8 mouse cellular contexts compared by ENCODE assay signal in genomic region chr3:106684830-106685229, GRCm38 (mm10). TPM values are rescaled to one million over a fixed set of nuclear protein-coding genes. Genes with fewer than 3 reads are reported as not detected.
DNase-seq lines count a peak whose midpoint lies in the region; ATAC-seq and TF ChIP-seq lines count a peak whose summit lies in the region.

Lrif1 (plus strand) TSS chr3:106684987.

- H3K27ac ChIP-seq in ES-Bruce4 (ENCODE audit: insufficient read depth, low read length): no peak within 1 kb of the TSS
- H3K27ac ChIP-seq in forebrain, embryonic 14.5 days (ENCODE audit: low read depth, low read length): peak within 1 kb of the TSS; percentile 88
- H3K27ac ChIP-seq in liver, postnatal 0 days (ENCODE audit: low read depth): no peak within 1 kb of the TSS
- H3K27ac ChIP-seq in neural tube, embryonic 13.5 days (replicated peaks): peak within 1 kb of the TSS; percentile 77

- peak; percentile 82 for DNase-seq in cerebellum, adult 11-12 months
- DNase-seq in forebrain, embryonic 14.5 days (ENCODE audit: low spot score): peak; percentile 96
- DNase-seq in heart, postnatal 25 days (ENCODE audit: low spot score): peak; percentile 14
- DNase-seq in layer of hippocampus, adult 11-12 months (ENCODE audit: low spot score): peak; percentile 82
- DNase-seq in liver, postnatal 0 days: peak; percentile 64
- peak; percentile 70 for DNase-seq in testis, postnatal 10 days (ENCODE audit: low spot score)

- H3K36me3 ChIP-seq in ES-Bruce4 (ENCODE audit: control insufficient read depth, insufficient read depth, low read length, poor library complexity, severe bottlenecking): no peaks in the 10 kb centered on the region
- no peaks in the 10 kb centered on the region for H3K36me3 ChIP-seq in forebrain, embryonic 14.5 days (ENCODE audit: control insufficient read depth, insufficient read depth, low read length)
- H3K36me3 ChIP-seq in liver, postnatal 0 days (replicated peaks; ENCODE audit: insufficient read depth, low read length): no peaks in the 10 kb centered on the region
- no peaks in the 10 kb centered on the region for H3K36me3 ChIP-seq in neural tube, embryonic 13.5 days

- peak; percentile 99 for ATAC-seq in forebrain, embryonic 14.5 days
- ATAC-seq in liver, postnatal 0 days: peak; percentile 87
- ATAC-seq in neural tube, embryonic 13.5 days (ENCODE audit: low read depth): peak; percentile 98

- no peaks in the 10 kb centered on the region for H3K27me3 ChIP-seq in ES-Bruce4 (ENCODE audit: control insufficient read depth, insufficient read depth, low read length, poor library complexity, severe bottlenecking)
- H3K27me3 ChIP-seq in forebrain, embryonic 14.5 days (replicated peaks; ENCODE audit: control insufficient read depth, insufficient read depth, low read length): no peaks in the 10 kb centered on the region
- no peaks in the 10 kb centered on the region for H3K27me3 ChIP-seq in liver, postnatal 0 days (ENCODE audit: insufficient read depth, low read length)
- no peaks in the 10 kb centered on the region for H3K27me3 ChIP-seq in neural tube, embryonic 13.5 days

- intact Hi-C loops in heart, postnatal 25 days (cut with DNase I): no loop called here

- no peaks in the 10 kb centered on the region for H3K9me3 ChIP-seq in ES-Bruce4 (replicated peaks; ENCODE audit: control insufficient read depth, insufficient read depth, low read length, poor library complexity, severe bottlenecking)
- H3K9me3 ChIP-seq in forebrain, embryonic 14.5 days (replicated peaks; ENCODE audit: control insufficient read depth, low read length): 0 out of 2 replicates have a peak, but pooled peaks cover under 1% of the 10 kb centered on the region
- no peaks in the 10 kb centered on the region for H3K9me3 ChIP-seq in liver, postnatal 0 days (ENCODE audit: low read length)
- H3K9me3 ChIP-seq in neural tube, embryonic 13.5 days: peaks cover 2% of the 10 kb centered on the region; the same call in 1 of the 2 replicates

- no peak for TF ChIP-seq POLR2A in ES-Bruce4 (IDR thresholded peaks at IDR 0.05; ENCODE audit: insufficient read depth, low read length)

- no peak for TF ChIP-seq CTCF in ES-Bruce4 (IDR thresholded peaks at IDR 0.05; ENCODE audit: low read depth, low read length)
- no peak for TF ChIP-seq CTCF in liver, postnatal 0 days (IDR thresholded peaks at IDR 0.05; ENCODE audit: low read depth)

- TF ChIP-seq EP300 in ES-Bruce4 (IDR thresholded peaks at IDR 0.05; ENCODE audit: insufficient read depth, low read depth, low read length): no peak
- TF ChIP-seq EP300 in liver, postnatal 0 days (IDR thresholded peaks at IDR 0.05; ENCODE audit: low read depth): no peak

- H3K4me1 ChIP-seq in ES-Bruce4 (ENCODE audit: control insufficient read depth, insufficient read depth, low read length): no peaks in the 10 kb centered on the region
- H3K4me1 ChIP-seq in forebrain, embryonic 14.5 days (ENCODE audit: control insufficient read depth, insufficient read depth, low read length): no peaks in the 10 kb centered on the region
- H3K4me1 ChIP-seq in liver, postnatal 0 days (ENCODE audit: insufficient read depth): no peaks in the 10 kb centered on the region
- peaks cover 7% of the 10 kb centered on the region; the same call in 1 of the 2 replicates for H3K4me1 ChIP-seq in neural tube, embryonic 13.5 days (replicated peaks)

- under 1% methylated on average over 20 of the region's 20 CpGs for WGBS in forebrain, embryonic 14.5 days
- 1% methylated on average over 20 of the region's 20 CpGs for WGBS in liver, postnatal 0 days (ENCODE audit: insufficient replicate concordance)
- under 1% methylated on average over 20 of the region's 20 CpGs for WGBS in neural tube, embryonic 13.5 days

- peak within 1 kb of the TSS; percentile 73 for H3K9ac ChIP-seq in ES-Bruce4 (ENCODE audit: low read depth, poor library complexity, severe bottlenecking)
- peak within 1 kb of the TSS; percentile 79 for H3K9ac ChIP-seq in forebrain, embryonic 14.5 days (ENCODE audit: low read length)
- peak within 1 kb of the TSS; percentile 54; the same call in 1 of the 2 replicates for H3K9ac ChIP-seq in liver, postnatal 0 days (replicated peaks)
- H3K9ac ChIP-seq in neural tube, embryonic 13.5 days: peak within 1 kb of the TSS; percentile 73

- H3K4me2 ChIP-seq in forebrain, embryonic 14.5 days (ENCODE audit: low read length): peak within 1 kb of the TSS; percentile 60
- H3K4me2 ChIP-seq in liver, postnatal 0 days (ENCODE audit: low read depth, low read length): peak within 1 kb of the TSS; percentile 74
- H3K4me2 ChIP-seq in neural tube, embryonic 13.5 days: peak within 1 kb of the TSS; percentile 54

- peak within 1 kb of the TSS; percentile 92 for H3K4me3 ChIP-seq in ES-Bruce4 (ENCODE audit: low read depth, low read length)
- H3K4me3 ChIP-seq in forebrain, embryonic 14.5 days (ENCODE audit: low read depth, low read length): peak within 1 kb of the TSS; percentile 56
- peak within 1 kb of the TSS; percentile 54 for H3K4me3 ChIP-seq in liver, postnatal 0 days (ENCODE audit: low read depth, low read length)
- H3K4me3 ChIP-seq in neural tube, embryonic 13.5 days: peak within 1 kb of the TSS; percentile 51

RNA-seq across cellular contexts. Expression of gene Lrif1, which starts in this region (rescaled TPM):
- polyA plus RNA-seq in ES-Bruce4 (2011; ENCODE audit: insufficient read depth, insufficient read length, low read depth, missing spikeins): 16.7 and 23.6 TPM in 2 replicates
- polyA plus RNA-seq in forebrain, embryonic 14.5 days (2014; fragmentation: Nextera tagmentation; extraction: Ambion mirVana): 19.5 and 21.6 TPM in 2 replicates
- total RNA-seq in heart, postnatal 25 days (2021): 10 to 100 TPM; 11.7 to 13.6 TPM
- 6.0 and 6.4 TPM in 2 replicates for polyA plus RNA-seq in liver, postnatal 0 days (2015; fragmentation: Nextera tagmentation; extraction: Ambion mirVana)
- 16.6 and 18.3 TPM in 2 replicates for polyA plus RNA-seq in neural tube, embryonic 13.5 days (2015; fragmentation: Nextera tagmentation; extraction: Ambion mirVana)

Comparison
In these comparisons a context has a peak if more than half of its experiments do, and no peak if none do; other contexts are left out.
1. H3K27ac ChIP-seq: peak in forebrain, embryonic 14.5 days (single experiment) and neural tube, embryonic 13.5 days (single experiment); none in ES-Bruce4 (single experiment) and liver, postnatal 0 days (single experiment).
2. DNase-seq: peak in every context shown above with its lines; median percentile 96 in forebrain, embryonic 14.5 days; 82 in cerebellum, adult 11-12 months; 82 in layer of hippocampus, adult 11-12 months; 70 in testis, postnatal 10 days; 64 in liver, postnatal 0 days; 14 in heart, postnatal 25 days.
3. Peak in every context shown above with its lines, with median percentiles within 50 percentile points of each other: H3K4me3 ChIP-seq, H3K9ac ChIP-seq, ATAC-seq and H3K4me2 ChIP-seq.